Mouse (Mus musculus): ENCODE data around the gene Olfr598. TPM values are rescaled to one million over a fixed set of nuclear protein-coding genes. Genes with fewer than 3 reads are reported as not detected.

The Olfr598 gene
- polyA plus RNA-seq (2014; fragmentation: Illumina TruSeq; extraction: RNeasy Lipid Tissue Mini Kit (QIAGEN cat#74804); ENCODE audit: low read depth, low replicate concordance) = not detected

DNA sequence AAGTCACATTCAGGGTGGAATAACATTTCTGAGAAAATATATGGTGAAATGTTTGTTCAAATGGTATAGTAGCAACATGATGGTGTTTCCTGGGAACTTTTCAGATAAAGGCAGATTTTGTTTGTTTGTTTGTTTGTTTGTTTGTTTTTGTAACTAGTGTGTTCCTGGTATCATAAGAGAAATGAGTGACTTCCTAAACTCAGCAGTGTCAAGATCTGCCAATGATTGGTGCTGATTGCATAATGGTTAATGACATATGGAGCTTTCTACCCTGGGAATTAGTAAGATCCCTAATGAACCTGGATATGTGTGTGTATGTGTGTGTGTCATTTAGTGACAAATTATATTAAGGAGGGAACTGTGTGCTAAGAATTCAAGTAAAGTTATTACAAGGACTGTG is at the start of gene Olfr598:
Gene Olfr598 (plus strand): TSS at position 301 of the 400 bp plus-strand sequence.

DNA sequence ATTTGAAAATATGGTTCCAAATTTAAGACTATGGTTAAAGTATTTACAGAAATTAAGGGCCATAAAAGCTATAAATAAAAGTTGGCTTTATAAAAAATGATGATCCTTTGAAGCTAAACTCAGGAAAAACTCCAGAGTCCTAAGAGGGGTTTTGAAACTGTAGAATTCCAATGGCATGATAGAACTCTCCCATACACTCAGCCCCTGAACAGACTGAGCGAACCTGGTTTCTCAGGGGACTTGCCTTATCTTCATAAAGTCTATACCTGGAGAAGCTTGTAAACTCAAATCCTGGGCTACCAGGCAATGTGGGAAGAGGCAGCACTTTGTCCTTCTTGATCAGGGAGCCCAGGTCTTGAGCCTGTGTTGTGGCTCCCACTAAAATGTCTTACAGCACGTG is 18.0 kb upstream of the Olfr598 start, which contains the start of gene Olfr596:
Gene Olfr596 (plus strand): TSS at position 301 of the 400 bp plus-strand sequence.

DNA sequence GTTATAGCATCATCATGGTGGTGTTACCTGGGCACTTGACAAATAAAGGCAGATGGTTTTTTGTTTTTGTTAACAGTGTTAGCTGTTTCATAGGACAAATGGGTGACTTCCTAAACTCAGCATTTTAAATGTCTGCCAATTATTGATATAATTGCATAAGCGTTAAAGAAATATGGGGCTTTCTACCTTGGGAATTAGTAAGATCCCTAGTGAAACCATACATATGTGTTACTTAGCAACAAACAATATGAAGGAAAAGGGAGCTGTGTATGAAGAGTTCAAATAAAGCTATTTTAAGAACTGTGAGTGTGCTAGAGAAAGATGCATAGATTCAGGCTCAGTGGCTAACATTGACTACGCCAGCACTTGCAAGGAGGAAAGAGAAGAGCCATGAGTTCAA is 7.4 kb upstream of the Olfr598 start, which contains the start of gene Olfr597:
Gene Olfr597 (plus strand): TSS at position 301 of the 400 bp plus-strand sequence.

DNA sequence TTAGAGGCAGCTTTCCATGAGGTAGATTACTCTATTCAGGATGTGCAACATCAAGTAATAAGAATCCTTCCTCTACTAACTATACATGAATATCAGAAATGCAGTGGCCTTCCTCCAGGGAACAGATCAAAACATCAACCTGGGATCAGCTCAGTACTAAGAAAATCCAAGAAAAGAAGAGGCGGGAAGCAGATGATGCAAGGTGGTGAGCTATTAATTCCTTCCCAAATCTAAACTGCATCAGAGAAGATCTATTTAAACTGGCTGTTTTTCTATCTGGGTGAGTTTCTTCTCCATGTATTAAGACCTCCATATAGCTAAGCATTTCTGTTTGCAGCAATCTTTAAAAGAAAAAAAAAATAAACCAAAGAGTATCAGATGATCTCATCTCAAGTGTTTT is 12.2 kb downstream of the Olfr598 start, which contains the start of gene Olfr599:
Gene Olfr599 (plus strand): TSS at position 301 of the 400 bp plus-strand sequence.

DNA sequence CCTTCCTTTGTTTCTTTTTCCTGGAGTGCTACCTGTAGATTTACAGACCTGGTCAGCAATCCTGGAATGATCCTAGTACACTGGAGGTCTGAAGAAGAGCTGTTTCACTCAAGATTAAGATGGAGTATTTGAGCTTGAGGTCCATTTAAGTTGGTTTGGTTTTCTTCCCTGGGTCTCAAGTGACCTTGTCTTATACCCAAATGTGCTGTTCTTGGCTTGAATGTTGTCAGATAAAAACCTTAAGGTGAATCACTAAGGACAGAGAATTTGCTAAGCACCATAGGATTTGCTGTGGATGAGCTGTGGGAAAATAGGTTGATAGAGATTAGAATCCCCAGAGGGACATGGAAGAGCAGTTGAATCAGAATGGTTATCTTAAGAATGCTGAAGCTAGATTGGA is 26.2 kb downstream of the Olfr598 start, which contains the start of gene Olfr600:
Gene Olfr600 (minus strand): TSS at position 101 of the 400 bp plus-strand sequence.

DNA sequence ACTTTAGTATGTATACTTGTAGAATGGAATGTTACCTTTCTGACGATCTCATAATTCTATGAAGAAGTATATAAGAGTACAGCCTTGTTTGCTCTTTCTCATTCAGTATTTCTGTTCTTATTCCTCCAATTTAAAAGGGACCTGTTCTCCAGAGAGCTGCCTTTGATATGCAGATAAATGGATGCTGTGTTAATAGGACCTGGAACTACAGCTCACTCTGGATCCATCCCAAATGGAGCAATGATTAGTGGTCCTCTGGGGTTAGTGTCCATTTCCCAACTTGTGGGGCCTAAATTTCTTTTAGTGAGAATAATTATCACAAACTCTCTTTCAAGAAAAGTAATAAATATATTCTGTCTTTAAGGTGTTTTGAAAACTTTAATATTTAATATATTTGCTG is 39.2 kb downstream of the Olfr598 start, which contains the start of gene Olfr601:
Gene Olfr601 (minus strand): TSS at position 101 of the 400 bp plus-strand sequence.

Other genes starting within 250 kb of the Olfr598 start
- not detected for gene Olfr584, start 241.7 kb upstream of the Olfr598 start, polyA plus RNA-seq (2014; fragmentation: Illumina TruSeq; extraction: RNeasy Lipid Tissue Mini Kit (QIAGEN cat#74804); ENCODE audit: low read depth, low replicate concordance)
- not detected for gene Olfr585, start 225.8 kb upstream of the Olfr598 start, polyA plus RNA-seq (2014; fragmentation: Illumina TruSeq; extraction: RNeasy Lipid Tissue Mini Kit (QIAGEN cat#74804); ENCODE audit: low read depth, low replicate concordance)
- not detected for gene Olfr586, start 197.9 kb upstream of the Olfr598 start, polyA plus RNA-seq (2014; fragmentation: Illumina TruSeq; extraction: RNeasy Lipid Tissue Mini Kit (QIAGEN cat#74804); ENCODE audit: low read depth, low replicate concordance)
- not detected for gene Olfr588-ps1, start 182.7 kb upstream of the Olfr598 start, polyA plus RNA-seq (2014; fragmentation: Illumina TruSeq; extraction: RNeasy Lipid Tissue Mini Kit (QIAGEN cat#74804); ENCODE audit: low read depth, low replicate concordance)
- gene Olfr589, start 167.2 kb upstream of the Olfr598 start, polyA plus RNA-seq (2014; fragmentation: Illumina TruSeq; extraction: RNeasy Lipid Tissue Mini Kit (QIAGEN cat#74804); ENCODE audit: low read depth, low replicate concordance) = not detected
- not detected for gene Olfr591, start 145.2 kb upstream of the Olfr598 start, polyA plus RNA-seq (2014; fragmentation: Illumina TruSeq; extraction: RNeasy Lipid Tissue Mini Kit (QIAGEN cat#74804); ENCODE audit: low read depth, low replicate concordance)
- gene Olfr592, start 138.8 kb upstream of the Olfr598 start, polyA plus RNA-seq (2014; fragmentation: Illumina TruSeq; extraction: RNeasy Lipid Tissue Mini Kit (QIAGEN cat#74804); ENCODE audit: low read depth, low replicate concordance) = not detected
- not detected for gene Olfr593, start 111.7 kb upstream of the Olfr598 start, polyA plus RNA-seq (2014; fragmentation: Illumina TruSeq; extraction: RNeasy Lipid Tissue Mini Kit (QIAGEN cat#74804); ENCODE audit: low read depth, low replicate concordance)
- gene Olfr594, start 106.6 kb upstream of the Olfr598 start, polyA plus RNA-seq (2014; fragmentation: Illumina TruSeq; extraction: RNeasy Lipid Tissue Mini Kit (QIAGEN cat#74804); ENCODE audit: low read depth, low replicate concordance) = not detected
- gene Usp17ld, start 71.1 kb upstream of the Olfr598 start, polyA plus RNA-seq (2014; fragmentation: Illumina TruSeq; extraction: RNeasy Lipid Tissue Mini Kit (QIAGEN cat#74804); ENCODE audit: low read depth, low replicate concordance) = not detected
- not detected for gene Olfr596, start 17.9 kb upstream of the Olfr598 start, polyA plus RNA-seq (2014; fragmentation: Illumina TruSeq; extraction: RNeasy Lipid Tissue Mini Kit (QIAGEN cat#74804); ENCODE audit: low read depth, low replicate concordance)
- not detected for gene Olfr597, start 7.3 kb upstream of the Olfr598 start, polyA plus RNA-seq (2014; fragmentation: Illumina TruSeq; extraction: RNeasy Lipid Tissue Mini Kit (QIAGEN cat#74804); ENCODE audit: low read depth, low replicate concordance)
- not detected for gene Olfr599, start 12.3 kb downstream of the Olfr598 start, polyA plus RNA-seq (2014; fragmentation: Illumina TruSeq; extraction: RNeasy Lipid Tissue Mini Kit (QIAGEN cat#74804); ENCODE audit: low read depth, low replicate concordance)
- gene Olfr600, start 26.1 kb downstream of the Olfr598 start, polyA plus RNA-seq (2014; fragmentation: Illumina TruSeq; extraction: RNeasy Lipid Tissue Mini Kit (QIAGEN cat#74804); ENCODE audit: low read depth, low replicate concordance) = not detected
- not detected for gene Olfr601, start 39.1 kb downstream of the Olfr598 start, polyA plus RNA-seq (2014; fragmentation: Illumina TruSeq; extraction: RNeasy Lipid Tissue Mini Kit (QIAGEN cat#74804); ENCODE audit: low read depth, low replicate concordance)
- not detected for gene Olfr603, start 62.6 kb downstream of the Olfr598 start, polyA plus RNA-seq (2014; fragmentation: Illumina TruSeq; extraction: RNeasy Lipid Tissue Mini Kit (QIAGEN cat#74804); ENCODE audit: low read depth, low replicate concordance)
- not detected for gene Usp17lc, start 91.5 kb downstream of the Olfr598 start, polyA plus RNA-seq (2014; fragmentation: Illumina TruSeq; extraction: RNeasy Lipid Tissue Mini Kit (QIAGEN cat#74804); ENCODE audit: low read depth, low replicate concordance)
- gene Olfr605, start 121.9 kb downstream of the Olfr598 start, polyA plus RNA-seq (2014; fragmentation: Illumina TruSeq; extraction: RNeasy Lipid Tissue Mini Kit (QIAGEN cat#74804); ENCODE audit: low read depth, low replicate concordance) = not detected
- not detected for gene Olfr606, start 125.5 kb downstream of the Olfr598 start, polyA plus RNA-seq (2014; fragmentation: Illumina TruSeq; extraction: RNeasy Lipid Tissue Mini Kit (QIAGEN cat#74804); ENCODE audit: low read depth, low replicate concordance)
- gene Olfr607, start 140.6 kb downstream of the Olfr598 start, polyA plus RNA-seq (2014; fragmentation: Illumina TruSeq; extraction: RNeasy Lipid Tissue Mini Kit (QIAGEN cat#74804); ENCODE audit: low read depth, low replicate concordance) = not detected
- not detected for gene Olfr608, start 146.3 kb downstream of the Olfr598 start, polyA plus RNA-seq (2014; fragmentation: Illumina TruSeq; extraction: RNeasy Lipid Tissue Mini Kit (QIAGEN cat#74804); ENCODE audit: low read depth, low replicate concordance)
- gene Olfr609, start 174.5 kb downstream of the Olfr598 start, polyA plus RNA-seq (2014; fragmentation: Illumina TruSeq; extraction: RNeasy Lipid Tissue Mini Kit (QIAGEN cat#74804); ENCODE audit: low read depth, low replicate concordance) = not detected
- not detected for gene Olfr610, start 188.6 kb downstream of the Olfr598 start, polyA plus RNA-seq (2014; fragmentation: Illumina TruSeq; extraction: RNeasy Lipid Tissue Mini Kit (QIAGEN cat#74804); ENCODE audit: low read depth, low replicate concordance)
- not detected for gene Olfr611, start 197.3 kb downstream of the Olfr598 start, polyA plus RNA-seq (2014; fragmentation: Illumina TruSeq; extraction: RNeasy Lipid Tissue Mini Kit (QIAGEN cat#74804); ENCODE audit: low read depth, low replicate concordance)
- not detected for gene Olfr612, start 219.1 kb downstream of the Olfr598 start, polyA plus RNA-seq (2014; fragmentation: Illumina TruSeq; extraction: RNeasy Lipid Tissue Mini Kit (QIAGEN cat#74804); ENCODE audit: low read depth, low replicate concordance)
- not detected for gene Olfr613, start 224.5 kb downstream of the Olfr598 start, polyA plus RNA-seq (2014; fragmentation: Illumina TruSeq; extraction: RNeasy Lipid Tissue Mini Kit (QIAGEN cat#74804); ENCODE audit: low read depth, low replicate concordance)
- not detected for gene Olfr615, start 232.5 kb downstream of the Olfr598 start, polyA plus RNA-seq (2014; fragmentation: Illumina TruSeq; extraction: RNeasy Lipid Tissue Mini Kit (QIAGEN cat#74804); ENCODE audit: low read depth, low replicate concordance)
- gene Olfr616, start 245.6 kb downstream of the Olfr598 start, polyA plus RNA-seq (2014; fragmentation: Illumina TruSeq; extraction: RNeasy Lipid Tissue Mini Kit (QIAGEN cat#74804); ENCODE audit: low read depth, low replicate concordance) = 0.38 TPM
- not detected for gene Olfr617, start 249.5 kb downstream of the Olfr598 start, polyA plus RNA-seq (2014; fragmentation: Illumina TruSeq; extraction: RNeasy Lipid Tissue Mini Kit (QIAGEN cat#74804); ENCODE audit: low read depth, low replicate concordance)

Data from testis, adult 10 weeks (tissue).